Mouse (Mus musculus) stomach, embryonic 16.5 days (tissue): Measurements from ENCODE around the gene Cfap161. TPM values are rescaled to one million over a fixed set of nuclear protein-coding genes. Genes with fewer than 3 reads are reported as not detected.

ENCODE experiments used
- ATAC-seq: fragments of 200-750 bp; cut with Nextera tagmentation; 2 replicates; pipeline ENCODE4 v1.8.0; 2017; ENCODE audit warnings: moderate number of reproducible peaks, moderate TSS enrichment; ENCODE audit not compliant: insufficient read depth, low FRiP score
- H3K27ac ChIP-seq: fragments of 300-500 bp; sonication (generic); 2 replicates; pipeline ENCODE4 v1.5.1; 2014; ENCODE audit warnings: low read length
- H3K27me3 ChIP-seq: fragments of 300-500 bp; sonication (generic); 2 replicates; pipeline ENCODE4 v1.6.1; 2014; ENCODE audit warnings: low read length, control low read depth, mixed read lengths; ENCODE audit not compliant: control insufficient read depth, insufficient read depth
- H3K36me3 ChIP-seq: fragments of 300-500 bp; sonication (generic); 2 replicates; pipeline ENCODE4 v1.6.1; 2014; ENCODE audit warnings: low read length; ENCODE audit not compliant: control insufficient read depth, insufficient read depth
- H3K4me1 ChIP-seq: fragments of 300-500 bp; sonication (generic); 2 replicates; pipeline ENCODE4 v1.6.1; 2014; ENCODE audit warnings: low read length, control low read depth, mixed read lengths; ENCODE audit not compliant: control insufficient read depth, insufficient read depth
- H3K4me2 ChIP-seq: fragments of 300-500 bp; sonication (generic); 2 replicates; pipeline ENCODE4 v1.6.1; 2014; ENCODE audit warnings: low read depth, low read length, mixed read lengths
- H3K4me3 ChIP-seq: fragments of 300-500 bp; sonication (generic); replicated peaks from 2 replicates; pipeline ENCODE4 v1.5.1; 2014; ENCODE audit warnings: mild to moderate bottlenecking, low read length
- H3K9ac ChIP-seq: fragments of 300-500 bp; sonication (generic); 2 replicates; pipeline ENCODE4 v1.6.1; 2014; ENCODE audit warnings: low read length
- H3K9me3 ChIP-seq: fragments of 300-500 bp; sonication (generic); replicated peaks from 2 replicates; pipeline ENCODE4 v1.6.1; 2016; ENCODE audit warnings: low read length, control low read depth; ENCODE audit not compliant: control insufficient read depth
- WGBS: fragments of 180-500 bp; shearing (Covaris S2); extraction: QIAGEN DNeasy Blood & Tissue Kit; methylation state at CpG from one replicate; pipeline ENCODE4 v1.1.7; 2014; 5-methylcytosine and 5-hydroxymethylcytosine counted together
- polyA plus RNA-seq: library from polyadenylated mRNA; unstranded; fragments of >200 nt; fragmentation: Nextera tagmentation; extraction: Ambion mirVana; gene quantifications from 2 replicates; pipeline ENCODE4 v1.2.1, GENCODE M21; 2015

Cfap161 gene
- polyA plus RNA-seq, 1 experiment from 2014 or later, result not detected

- Histone ChIP-seq H3K4me3 (no peak overlapping the region), H3K27me3 (no peaks in the 10 kb centered on the region), H3K36me3 (no peaks in the 10 kb centered on the region), H3K9ac (no peak overlapping the region), H3K9me3 (no peaks in the 10 kb centered on the region), H3K4me2 (no peak overlapping the region), H3K4me1 (peaks cover 2% of the 10 kb centered on the region), H3K27ac (no peak overlapping the region)
- no peak for ATAC-seq
- 58% methylated on average over 1 of the region's 1 CpGs for WGBS
Observed at GRCm38 (mm10) chr7:83751055-83751454, 43.6 kb downstream of the Cfap161 start.

DNA sequence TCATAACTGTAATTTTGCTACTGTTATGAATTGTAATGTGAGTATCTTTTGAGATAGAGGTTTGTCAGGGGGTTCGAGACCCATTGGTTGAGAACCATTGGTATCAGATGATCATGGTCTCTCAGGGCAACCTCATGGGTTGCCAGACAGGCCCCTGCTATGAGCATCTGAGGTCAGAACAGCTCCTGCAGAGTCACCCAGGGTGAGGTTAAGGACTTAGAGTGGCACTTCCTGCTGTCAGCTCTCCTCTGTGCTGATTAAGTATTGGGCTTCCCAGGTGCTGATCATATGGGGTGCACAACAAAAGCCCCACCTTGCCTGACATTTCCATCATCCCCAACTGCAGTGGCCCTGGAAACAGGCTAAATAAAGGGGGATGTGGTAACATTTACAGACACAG lies 46.3 kb downstream of the Cfap161 start:
- Histone ChIP-seq H3K27ac (no peak overlapping the region), H3K4me1 (peaks cover 11% of the 10 kb centered on the region), H3K9ac (no peak overlapping the region), H3K36me3 (no peaks in the 10 kb centered on the region), H3K4me3 (no peak overlapping the region), H3K4me2 (no peak overlapping the region), H3K9me3 (no peaks in the 10 kb centered on the region), H3K27me3 (no peaks in the 10 kb centered on the region)
- no peak for ATAC-seq
- WGBS, result 92% methylated on average over 1 of the region's 1 CpGs

- Histone ChIP-seq H3K4me2 (peak overlapping the region; percentile 51), H3K9ac (peak overlapping the region; percentile 56; the same call in 1 of the 2 replicates), H3K27me3 (no peaks in the 10 kb centered on the region), H3K36me3 (no peaks in the 10 kb centered on the region), H3K4me3 (peak overlapping the region; percentile 25; the same call in 1 of the 2 replicates), H3K4me1 (peaks cover 11% of the 10 kb centered on the region), H3K9me3 (no peaks in the 10 kb centered on the region), H3K27ac (peak overlapping the region; percentile 83)
- ATAC-seq, result peak; percentile 14; the same call in 1 of the 2 replicates
- 33% methylated on average over 8 of the region's 8 CpGs for WGBS
Observed at GRCm38 (mm10) chr7:83746107-83746687, 48.5 kb downstream of the Cfap161 start.

DNA sequence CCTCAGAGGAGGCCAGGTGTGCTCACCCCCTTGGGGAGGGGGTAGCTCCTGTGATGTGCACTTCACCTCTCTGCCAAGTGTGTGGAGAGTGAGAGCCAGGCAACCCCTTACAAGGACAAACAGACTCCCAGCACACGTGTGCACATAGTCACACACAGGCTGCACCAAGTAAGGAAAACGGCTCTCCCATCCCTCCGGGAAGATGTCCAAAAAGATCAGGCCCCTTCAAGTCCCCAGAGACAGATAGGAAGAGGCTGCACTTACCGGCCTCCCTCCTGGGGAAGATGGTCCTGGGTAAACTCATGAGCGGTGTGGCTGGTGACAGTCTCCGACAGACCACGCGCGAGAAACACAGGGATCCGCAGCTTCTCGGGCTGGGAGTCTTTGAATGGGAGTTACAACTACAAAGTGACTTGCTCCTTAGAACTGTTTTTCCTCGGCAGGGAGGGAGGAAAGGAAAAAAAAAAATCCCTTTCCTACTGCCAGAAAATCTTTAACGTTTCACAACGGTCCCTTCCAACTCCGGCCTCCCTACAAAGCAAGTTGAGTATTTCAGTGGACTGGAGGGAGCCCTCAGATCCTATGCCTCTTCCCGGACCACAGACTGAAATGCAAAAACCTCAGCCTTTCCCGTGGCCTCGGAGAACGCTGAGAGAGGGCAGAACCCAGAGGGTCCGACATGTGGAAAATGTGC lies 49.1 kb downstream of the Cfap161 start, which contains the start of gene Il16:
Gene Il16, minus strand, starts transcription at position 314 of the 694 bp plus-strand sequence.
- 21% methylated on average over 20 of the region's 20 CpGs for WGBS
- peak; percentile 82 for ATAC-seq
- Histone ChIP-seq H3K36me3 (no peaks in the 10 kb centered on the region), H3K4me1 (peaks cover 11% of the 10 kb centered on the region), H3K9me3 (no peaks in the 10 kb centered on the region), H3K27ac (peak within 1 kb of the TSS; percentile 83), H3K4me2 (peak within 1 kb of the TSS; percentile 51), H3K4me3 (peak within 1 kb of the TSS; percentile 25), H3K9ac (peak within 1 kb of the TSS; percentile 56), H3K27me3 (no peaks in the 10 kb centered on the region)

DNA sequence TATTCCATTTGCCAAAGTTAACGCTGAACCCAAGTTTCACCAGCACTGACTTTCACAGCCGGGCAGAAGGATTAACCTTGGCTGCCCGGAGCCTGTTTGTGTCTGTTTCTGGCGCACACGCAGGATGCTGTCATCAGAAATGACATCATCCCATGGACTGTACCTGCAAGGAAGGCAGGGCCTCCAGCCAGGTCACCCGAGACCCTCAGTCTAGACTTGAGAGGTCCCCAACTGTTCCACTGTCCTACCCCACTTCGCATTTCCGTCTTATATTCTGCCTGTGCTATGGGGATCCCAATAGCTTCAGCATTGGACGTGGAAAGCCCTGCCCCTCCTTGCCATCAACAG lies 49.6 kb downstream of the Cfap161 start:
- peak overlapping the region; percentile 56; the same call in 1 of the 2 replicates for H3K9ac ChIP-seq
- no peak; the same call in 1 of the 2 replicates for ATAC-seq

GRCm38 (mm10) chr7:83744250-83744649 lies 50.4 kb downstream of the Cfap161 start:
- H3K9me3 ChIP-seq, result no peaks in the 10 kb centered on the region
- H3K9ac ChIP-seq, result no peak overlapping the region
- H3K36me3 ChIP-seq, result no peaks in the 10 kb centered on the region
- H3K27me3 ChIP-seq, result no peaks in the 10 kb centered on the region; the same call in 1 of the 2 replicates
- WGBS, result 84% methylated on average over 4 of the region's 4 CpGs
- peaks cover 11% of the 10 kb centered on the region for H3K4me1 ChIP-seq
- H3K4me3 ChIP-seq, result no peak overlapping the region
- peak overlapping the region; percentile 51 for H3K4me2 ChIP-seq
- no peak for ATAC-seq
- H3K27ac ChIP-seq, result peak overlapping the region; percentile 83; the same call in 1 of the 2 replicates

More for the DNA sequence above, 49.6 kb downstream of the Cfap161 start:
- no peaks in the 10 kb centered on the region for H3K9me3 ChIP-seq
- H3K27me3 ChIP-seq, result no peaks in the 10 kb centered on the region; the same call in 1 of the 2 replicates
- H3K4me1 ChIP-seq, result peaks cover 11% of the 10 kb centered on the region
- H3K4me3 ChIP-seq, result peak overlapping the region; percentile 25
- H3K36me3 ChIP-seq, result no peaks in the 10 kb centered on the region
- H3K4me2 ChIP-seq, result peak overlapping the region; percentile 51
- 52% methylated on average over 9 of the region's 9 CpGs for WGBS
- peak overlapping the region; percentile 83 for H3K27ac ChIP-seq

GRCm38 (mm10) chr7:83742690-83743089 lies 52.0 kb downstream of the Cfap161 start:
- Histone ChIP-seq H3K27ac (no peak overlapping the region), H3K4me1 (peaks cover 14% of the 10 kb centered on the region), H3K9ac (no peak overlapping the region), H3K36me3 (no peaks in the 10 kb centered on the region), H3K27me3 (no peaks in the 10 kb centered on the region; the same call in 1 of the 2 replicates), H3K9me3 (no peaks in the 10 kb centered on the region), H3K4me3 (no peak overlapping the region), H3K4me2 (no peak overlapping the region)
- ATAC-seq, result no peak
- WGBS, result 54% methylated on average over 3 of the region's 3 CpGs

- Histone ChIP-seq H3K36me3 (no peaks in the 10 kb centered on the region), H3K27me3 (no peaks in the 10 kb centered on the region; the same call in 1 of the 2 replicates), H3K27ac (no peak overlapping the region), H3K4me3 (no peak overlapping the region), H3K9me3 (no peaks in the 10 kb centered on the region), H3K4me2 (no peak overlapping the region), H3K4me1 (peaks cover 14% of the 10 kb centered on the region), H3K9ac (no peak overlapping the region)
- 78% methylated on average over 2 of the region's 2 CpGs for WGBS
- ATAC-seq, result no peak
Observed at GRCm38 (mm10) chr7:83742026-83742425, 52.7 kb downstream of the Cfap161 start.

GRCm38 (mm10) chr7:83739680-83740310 lies 54.9 kb downstream of the Cfap161 start:
- ATAC-seq, result no peak
- Histone ChIP-seq H3K9me3 (no peaks in the 10 kb centered on the region), H3K4me3 (no peak overlapping the region), H3K4me2 (no peak overlapping the region), H3K27ac (peak overlapping the region; percentile 2), H3K27me3 (no peaks in the 10 kb centered on the region; the same call in 1 of the 2 replicates), H3K4me1 (peaks cover 3% of the 10 kb centered on the region; the same call in 1 of the 2 replicates), H3K9ac (no peak overlapping the region), H3K36me3 (no peaks in the 10 kb centered on the region)
- WGBS, result 54% methylated on average over 7 of the region's 7 CpGs
